Mouse (Mus musculus): ENCODE data around the gene Rpl37. TPM values are rescaled to one million over a fixed set of nuclear protein-coding genes. Genes with fewer than 3 reads are reported as not detected.

Rpl37 gene
- polyA plus RNA-seq, 1 experiment from 2014 or later = 859 TPM

GRCm38 (mm10) chr15:5165121-5165773 is 48.8 kb downstream of the Rpl37 start:
- TF ChIP-seq CTCF (IDR thresholded peaks at IDR 0.05; ENCODE audit: low read depth) = no peak
- Histone ChIP-seq H3K4me2 (ENCODE audit: low read length) (no peak overlapping the region), H3K36me3 (ENCODE audit: insufficient read depth, low read length) (peaks cover 23% of the 10 kb centered on the region; the same call in 1 of the 2 replicates), H3K4me3 (replicated peaks; ENCODE audit: low read depth, low read length) (no peak overlapping the region), H3K9ac (ENCODE audit: low read depth, low read length) (no peak overlapping the region), H3K27ac (no peak overlapping the region), H3K27me3 (ENCODE audit: insufficient read depth, low read length) (no peaks in the 10 kb centered on the region), H3K9me3 (replicated peaks; ENCODE audit: low read length) (no peaks in the 10 kb centered on the region), H3K4me1 (replicated peaks; ENCODE audit: insufficient read depth, low read length) (no peaks in the 10 kb centered on the region)
- WGBS = 79% methylated on average over 12 of the region's 12 CpGs
- ATAC-seq (replicated peaks; ENCODE audit: low FRiP score, low read depth) (no peak), DNase-seq (ENCODE audit: low spot score) (no peak)

Other genes with a start within 250 kb of the Rpl37 start
- gene Mroh2b, start 217.9 kb upstream of the Rpl37 start, polyA plus RNA-seq (2015; fragmentation: Nextera tagmentation; extraction: Ambion mirVana) = not detected in 2 replicates
- 0.32 and 0.50 TPM in 2 replicates for gene C7, start 52.9 kb upstream of the Rpl37 start, polyA plus RNA-seq (2015; fragmentation: Nextera tagmentation; extraction: Ambion mirVana)
- 1.4 and 2.2 TPM in 2 replicates for gene Card6, start 8.1 kb upstream of the Rpl37 start, polyA plus RNA-seq (2015; fragmentation: Nextera tagmentation; extraction: Ambion mirVana)
- gene Prkaa1, start 27.2 kb downstream of the Rpl37 start, polyA plus RNA-seq (2015; fragmentation: Nextera tagmentation; extraction: Ambion mirVana) = 19.9 and 21.0 TPM in 2 replicates
- gene Ttc33, start 68.9 kb downstream of the Rpl37 start, polyA plus RNA-seq (2015; fragmentation: Nextera tagmentation; extraction: Ambion mirVana) = 45.9 and 47.4 TPM in 2 replicates
- gene Ptger4, start 127.5 kb downstream of the Rpl37 start, polyA plus RNA-seq (2015; fragmentation: Nextera tagmentation; extraction: Ambion mirVana) = 4.6 and 5.3 TPM in 2 replicates